Mouse (Mus musculus): Measurements from ENCODE around the gene Zfp706. TPM values are rescaled to one million over a fixed set of nuclear protein-coding genes. Genes with fewer than 3 reads are reported as not detected.
A peak's percentile ranks its signal among the peaks of the same experiment; 100 is the strongest.

The Zfp706 gene
- total and polyA plus RNA-seq, 3 experiments = 33.1 to 261 (median 64.0) TPM

- H3K27me3 ChIP-seq (ENCODE audit: control insufficient read depth in 1 of 2, insufficient read depth in 2 of 2, low read length in 2 of 2) = no peaks in the 10 kb centered on the region
- H3K9me3 ChIP-seq (replicated peaks; ENCODE audit: insufficient read depth, low read length) = no peaks in the 10 kb centered on the region
- DNase-seq (ENCODE audit: low read depth, low spot score) = peak; percentile 63
- no peaks in the 10 kb centered on the region for H3K79me2 ChIP-seq (ENCODE audit: control insufficient read depth, insufficient read depth, low read length, poor library complexity)
- peaks cover 0 to 21% of the 10 kb centered on the region in 2 experiments; a peak in 2 of 4 replicates for H3K36me3 ChIP-seq (ENCODE audit: control insufficient read depth in 1 of 2, insufficient read depth in 2 of 2, low read length in 2 of 2)
- TF ChIP-seq CTCF (IDR thresholded peaks at IDR 0.05 in 2 of 3, conservative IDR thresholded peaks at IDR 0.05 in 1 of 3; ENCODE audit: control insufficient read depth in 1 of 3, insufficient read depth in 1 of 3, low read depth in 2 of 3, low read length in 3 of 3, poor library complexity in 1 of 3, severe bottlenecking in 1 of 3) = peak; percentile 46 to 62 (median 59)
- TF ChIP-seq MAX (IDR thresholded peaks at IDR 0.05; ENCODE audit: low read length) = no peak
- no peak for TF ChIP-seq E2F4 (IDR thresholded peaks at IDR 0.05; ENCODE audit: borderline replicate concordance, low read depth, low read length)
- TF ChIP-seq ZC3H11A (IDR thresholded peaks at IDR 0.05; ENCODE audit: low read depth, low read length) = peak; percentile 57
- TF ChIP-seq MYC (IDR thresholded peaks at IDR 0.05; ENCODE audit: low read depth, low read length) = peak; percentile 66; the same call in 1 of the 2 replicates
- TF ChIP-seq SMC3 (IDR thresholded peaks at IDR 0.05; ENCODE audit: low read depth, low read length) = peak; percentile 59
- TF ChIP-seq MYB (IDR thresholded peaks at IDR 0.05; ENCODE audit: low read depth, low read length) = no peak
- peak; percentile 61 for TF ChIP-seq RAD21 (IDR thresholded peaks at IDR 0.05; ENCODE audit: low read depth, low read length)
- H3K4me3 ChIP-seq (ENCODE audit: control insufficient read depth in 1 of 2, insufficient read depth in 1 of 2, low read depth in 2 of 2, low read length in 2 of 2) = no peak overlapping the region
- H3K27ac ChIP-seq (ENCODE audit: control insufficient read depth, low read depth, low read length) = no peak overlapping the region
- no peak overlapping the region for H3K9ac ChIP-seq (ENCODE audit: control insufficient read depth, low read depth, low read length, poor library complexity, severe bottlenecking)
- H3K4me1 ChIP-seq (ENCODE audit: control insufficient read depth in 1 of 2, insufficient read depth in 2 of 2, low read length in 2 of 2) = peaks cover 14 to 23% of the 10 kb centered on the region in 2 experiments
Measured at GRCm38 (mm10) chr15:36969794-36970193, 37.8 kb downstream of the Zfp706 start.

DNA sequence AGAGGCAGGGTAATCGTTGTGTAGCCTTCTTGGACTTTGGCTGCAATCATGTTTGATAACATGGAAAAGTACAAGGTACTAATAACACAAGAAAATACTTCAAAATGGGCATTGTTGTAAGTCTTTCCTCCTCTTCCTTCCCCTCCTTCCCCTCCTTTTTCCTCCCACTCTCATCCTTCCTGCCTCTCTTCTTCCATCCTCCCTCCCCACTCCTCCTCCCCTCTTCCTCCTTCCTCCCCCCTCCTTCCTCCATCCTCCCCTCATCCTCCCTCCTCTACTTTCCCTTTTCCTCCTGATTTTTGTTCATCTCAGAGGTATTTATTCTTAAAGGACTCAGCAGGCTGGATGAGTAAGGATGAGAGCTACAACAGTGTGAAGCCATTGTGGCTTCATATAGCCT lies 39.3 kb downstream of the Zfp706 start:
- no peaks in the 10 kb centered on the region for H3K79me2 ChIP-seq (ENCODE audit: control insufficient read depth, insufficient read depth, low read length, poor library complexity)
- no peak overlapping the region for H3K4me3 ChIP-seq (ENCODE audit: control insufficient read depth in 1 of 2, insufficient read depth in 1 of 2, low read depth in 2 of 2, low read length in 2 of 2)
- peaks cover 0 to 8% of the 10 kb centered on the region in 2 experiments; a peak in 2 of 4 replicates for H3K36me3 ChIP-seq (ENCODE audit: control insufficient read depth in 1 of 2, insufficient read depth in 2 of 2, low read length in 2 of 2)
- no peaks in the 10 kb centered on the region for H3K9me3 ChIP-seq (replicated peaks; ENCODE audit: insufficient read depth, low read length)
- no peaks in the 10 kb centered on the region for H3K27me3 ChIP-seq (ENCODE audit: control insufficient read depth in 1 of 2, insufficient read depth in 2 of 2, low read length in 2 of 2)
- no peak overlapping the region for H3K27ac ChIP-seq (ENCODE audit: control insufficient read depth, low read depth, low read length)
- no peak for TF ChIP-seq MAFK (IDR thresholded peaks at IDR 0.05; ENCODE audit: borderline replicate concordance, low read depth, low read length)
- no peak for DNase-seq (ENCODE audit: low read depth, low spot score)
- peaks cover 3 to 9% of the 10 kb centered on the region in 2 experiments for H3K4me1 ChIP-seq (ENCODE audit: control insufficient read depth in 1 of 2, insufficient read depth in 2 of 2, low read length in 2 of 2)
- H3K9ac ChIP-seq (ENCODE audit: control insufficient read depth, low read depth, low read length, poor library complexity, severe bottlenecking) = no peak overlapping the region

DNA sequence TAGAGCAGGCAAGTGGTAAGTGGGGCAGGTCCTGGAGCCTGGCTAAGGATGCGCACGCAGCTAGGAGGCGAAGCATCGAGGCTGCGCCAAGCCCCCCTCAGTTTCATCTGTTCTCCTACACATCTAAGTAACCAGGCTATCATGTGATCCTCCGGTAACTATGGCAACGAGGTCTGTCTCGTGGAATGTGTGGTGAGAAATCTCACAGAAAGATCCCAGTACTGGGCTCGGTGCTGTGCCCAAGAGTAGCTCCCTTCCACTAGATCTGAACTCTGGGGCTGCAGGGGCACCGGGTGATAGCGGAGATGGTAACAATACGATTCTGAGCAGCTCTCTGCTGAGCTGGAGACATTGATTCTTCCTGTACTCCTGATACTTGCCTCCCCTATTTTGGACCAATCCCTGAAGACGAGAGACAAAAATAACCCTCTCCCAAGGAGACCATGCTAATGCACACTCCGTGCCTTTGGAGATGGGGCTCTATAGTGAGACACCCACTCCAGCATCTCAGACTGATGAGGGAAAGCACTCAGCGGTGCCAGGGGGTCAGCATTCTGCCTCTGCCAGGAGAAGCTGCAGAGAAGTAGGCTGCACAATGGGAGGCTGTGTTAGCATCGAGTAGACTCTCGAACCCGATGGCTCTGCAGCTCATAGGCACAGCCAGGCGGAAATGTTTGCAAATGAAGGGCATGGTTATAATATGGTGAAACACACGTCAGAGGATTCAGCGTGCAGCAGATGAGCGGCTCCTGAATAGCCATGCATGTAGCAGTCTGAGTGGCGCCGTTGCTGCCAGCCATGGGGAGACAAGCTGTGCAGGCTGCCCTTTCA lies 40.0 kb downstream of the Zfp706 start:
- H3K36me3 ChIP-seq (ENCODE audit: control insufficient read depth in 1 of 2, insufficient read depth in 2 of 2, low read length in 2 of 2) = peaks cover 0 to 13% of the 10 kb centered on the region in 2 experiments; a peak in 2 of 4 replicates
- H3K27me3 ChIP-seq (ENCODE audit: control insufficient read depth in 1 of 2, insufficient read depth in 2 of 2, low read length in 2 of 2) = no peaks in the 10 kb centered on the region
- no peak overlapping the region for H3K27ac ChIP-seq (ENCODE audit: control insufficient read depth, low read depth, low read length)
- no peaks in the 10 kb centered on the region for H3K79me2 ChIP-seq (ENCODE audit: control insufficient read depth, insufficient read depth, low read length, poor library complexity)
- no peaks in the 10 kb centered on the region for H3K9me3 ChIP-seq (replicated peaks; ENCODE audit: insufficient read depth, low read length)
- TF ChIP-seq USF1 (IDR thresholded peaks at IDR 0.05; ENCODE audit: low read depth, low read length) = no peak
- TF ChIP-seq MYB (IDR thresholded peaks at IDR 0.05; ENCODE audit: low read depth, low read length) = no peak
- no peak for TF ChIP-seq UBTF (IDR thresholded peaks at IDR 0.05; ENCODE audit: borderline replicate concordance, insufficient read depth, low read depth, low read length)
- TF ChIP-seq POLR2AphosphoS2 (IDR thresholded peaks at IDR 0.05; ENCODE audit: low read length) = no peak
- DNase-seq (ENCODE audit: low read depth, low spot score) = no peak
- no peak overlapping the region for H3K9ac ChIP-seq (ENCODE audit: control insufficient read depth, low read depth, low read length, poor library complexity, severe bottlenecking)
- H3K4me3 ChIP-seq (ENCODE audit: control insufficient read depth in 1 of 2, insufficient read depth in 1 of 2, low read depth in 2 of 2, low read length in 2 of 2) = no peak overlapping the region
- peaks cover 7 to 13% of the 10 kb centered on the region in 2 experiments for H3K4me1 ChIP-seq (ENCODE audit: control insufficient read depth in 1 of 2, insufficient read depth in 2 of 2, low read length in 2 of 2)

Data from MEL (cell line).